Mouse (Mus musculus): ENCODE data around the gene Fgd4.
"Not testable (repeated sequence)": the region's sequence is repeated elsewhere in the genome, so short reads cannot be mapped to it uniquely, and the experiment has no call there.

Fgd4 gene

DNA sequence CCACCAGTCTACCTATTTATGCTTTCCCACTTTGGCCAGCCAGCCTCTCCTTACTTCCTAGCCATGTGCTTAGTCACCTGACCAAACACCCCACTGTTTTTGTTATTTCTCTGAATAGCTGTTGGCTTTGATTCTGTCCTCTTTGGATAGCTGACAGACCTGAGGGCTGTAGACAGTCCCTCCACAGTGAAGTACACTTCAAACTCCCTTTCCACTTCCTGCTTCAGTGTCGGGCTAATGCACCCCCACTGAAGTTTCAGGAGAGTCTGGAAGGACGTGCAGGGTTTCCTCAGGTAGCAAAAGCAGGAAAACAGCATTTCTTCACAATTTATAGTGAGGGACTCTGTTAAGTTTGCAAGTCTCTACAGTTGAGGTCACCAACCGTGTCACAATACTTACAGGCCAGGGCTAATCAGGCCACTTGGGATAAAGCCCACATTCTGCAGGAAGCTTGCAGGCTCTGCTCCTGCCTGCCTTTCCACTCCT lies 57.4 kb downstream of the Fgd4 start:
- DNase-seq (ENCODE audit: low spot score): no peak

DNA sequence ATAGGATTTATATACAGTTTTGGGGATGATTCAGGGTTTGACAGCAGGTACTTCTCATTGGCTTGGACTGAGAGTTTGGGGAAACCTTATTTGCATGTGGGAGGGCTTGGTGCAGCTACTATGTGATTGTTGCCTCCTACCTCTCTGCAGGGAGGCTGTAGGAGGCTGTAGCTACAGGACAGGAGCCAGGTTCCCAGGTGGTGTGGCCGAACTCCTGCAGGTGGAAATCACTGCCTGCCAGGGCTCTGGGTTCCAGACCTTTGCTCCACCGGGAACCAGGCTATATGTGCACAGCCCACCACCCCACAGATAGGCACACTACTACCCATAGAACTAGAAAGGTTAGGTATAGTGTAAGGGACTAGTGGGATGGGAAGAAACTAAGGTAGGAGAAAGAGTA lies 61.0 kb downstream of the Fgd4 start:
- not testable (repeated sequence) for DNase-seq (ENCODE audit: low spot score)

- DNase-seq (ENCODE audit: low spot score): no peak
Measured at GRCm38 (mm10) chr16:16535232-16535631, 65.1 kb downstream of the Fgd4 start.

- no peak for DNase-seq (ENCODE audit: low spot score)
Measured at GRCm38 (mm10) chr16:16528014-16528413, 72.3 kb downstream of the Fgd4 start.

- DNase-seq (ENCODE audit: low spot score): peak; percentile 53
Measured at GRCm38 (mm10) chr16:16527267-16527666, 73.1 kb downstream of the Fgd4 start.

DNA sequence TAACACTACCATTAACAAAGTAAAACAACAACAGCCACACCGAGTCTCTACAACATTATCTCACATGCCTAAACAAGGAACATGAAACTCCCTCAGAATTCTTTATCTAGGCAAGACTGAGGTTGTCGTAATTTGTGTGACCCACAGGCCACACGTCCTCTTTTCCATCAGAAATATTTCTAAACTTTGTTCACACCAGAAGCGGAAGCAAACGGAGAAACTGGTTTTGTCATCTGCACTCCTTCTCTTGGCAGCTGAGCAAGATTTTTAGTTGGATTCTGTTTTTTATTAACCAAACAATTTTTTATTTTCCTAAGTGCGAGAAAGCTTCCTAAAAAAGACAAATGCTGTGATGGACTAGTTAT lies 73.6 kb downstream of the Fgd4 start:
- DNase-seq (ENCODE audit: low spot score): no peak

DNA sequence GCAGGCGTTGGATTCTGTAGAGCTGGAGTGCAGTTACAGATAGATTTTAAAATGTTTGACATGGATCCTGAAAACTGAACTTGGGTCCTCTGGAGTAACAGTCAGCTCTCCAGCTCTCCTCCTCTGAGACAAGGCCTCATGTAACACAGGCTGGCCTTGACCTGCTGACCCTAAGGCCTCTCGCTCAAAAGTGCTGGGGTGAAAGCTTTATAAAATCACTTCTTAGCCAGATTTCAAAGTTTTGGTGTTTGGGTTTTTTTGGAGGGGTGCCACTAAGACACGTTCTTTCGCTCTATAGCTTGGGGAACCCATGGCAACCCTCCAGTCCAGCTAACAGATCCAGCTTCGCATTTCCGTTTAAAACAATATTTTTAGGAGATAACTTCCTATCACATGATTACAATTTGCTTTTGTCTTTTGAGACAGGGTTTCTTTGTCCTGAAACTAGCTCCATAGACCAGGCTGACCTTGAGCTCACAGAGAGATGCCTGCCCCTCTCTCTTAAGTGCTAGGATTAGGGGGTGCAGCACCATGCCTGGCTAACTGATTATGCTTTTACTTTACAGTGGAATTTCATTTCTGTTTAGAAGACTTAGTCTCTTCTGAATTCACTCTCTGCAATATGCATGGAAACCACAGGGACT lies 74.1 kb downstream of the Fgd4 start:
- no peak for DNase-seq (ENCODE audit: low spot score)

DNA sequence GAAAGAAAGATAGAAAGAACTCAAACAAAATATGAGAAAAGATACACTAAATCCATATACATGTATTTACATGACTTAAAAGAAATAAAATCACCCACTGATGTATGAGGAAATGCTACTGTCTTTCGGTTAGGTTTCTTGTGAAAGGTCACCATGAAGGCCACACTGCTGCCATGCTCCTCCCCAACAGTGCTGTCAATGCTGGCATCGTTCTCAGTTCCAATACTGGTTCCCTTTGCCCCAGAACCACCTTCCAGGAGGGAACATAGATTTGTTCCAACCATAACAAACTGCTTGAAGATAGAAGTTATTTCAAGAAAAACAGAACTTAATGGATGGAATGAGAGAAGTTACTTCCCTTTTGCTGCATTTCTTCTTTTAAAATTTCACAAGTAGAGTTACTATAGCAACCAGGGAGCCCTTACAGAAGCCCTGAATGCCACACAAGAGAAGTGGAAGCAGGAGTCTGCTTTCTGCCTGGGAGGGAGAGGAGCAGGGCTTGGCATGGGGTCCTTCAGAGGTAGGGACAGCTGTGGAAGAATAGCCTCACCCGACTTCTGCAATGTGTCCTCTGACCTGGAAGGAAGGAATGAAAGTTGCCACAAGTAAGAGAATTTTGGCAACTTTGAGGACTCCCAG lies 75.0 kb downstream of the Fgd4 start:
- no peak for DNase-seq (ENCODE audit: low spot score)

GRCm38 (mm10) chr16:16523632-16524031 lies 76.7 kb downstream of the Fgd4 start:
- DNase-seq (ENCODE audit: low spot score): no peak

GRCm38 (mm10) chr16:16522869-16523268 lies 77.5 kb downstream of the Fgd4 start:
- DNase-seq (ENCODE audit: low spot score): not testable (repeated sequence)

GRCm38 (mm10) chr16:16501491-16501890 lies 98.9 kb downstream of the Fgd4 start:
- no peak for DNase-seq (ENCODE audit: low spot score)

DNA sequence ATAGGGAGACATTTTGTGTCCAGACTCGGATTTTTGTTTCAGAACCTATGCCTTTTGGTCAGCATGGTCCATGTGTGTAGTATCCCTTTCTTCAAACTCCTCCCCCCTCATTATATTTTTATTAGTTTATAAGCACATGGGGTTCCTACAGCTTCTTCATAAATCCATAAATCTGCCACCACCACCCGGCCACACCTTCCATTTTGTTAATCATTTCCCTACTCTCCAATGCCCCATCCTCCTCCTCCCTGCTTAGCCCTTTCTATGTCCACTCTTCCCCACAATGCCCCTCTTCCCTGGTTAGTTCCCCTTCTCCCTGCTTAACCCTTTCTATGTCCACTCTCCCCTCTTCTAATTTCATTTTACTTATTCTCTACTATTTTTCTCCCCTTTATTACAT lies 99.4 kb downstream of the Fgd4 start:
- no peak for DNase-seq (ENCODE audit: low spot score)

GRCm38 (mm10) chr16:16498798-16499197 lies 101.6 kb downstream of the Fgd4 start:
- DNase-seq (ENCODE audit: low spot score): peak; percentile 7

GRCm38 (mm10) chr16:16485523-16486043 lies 114.8 kb downstream of the Fgd4 start:
- no peak for DNase-seq (ENCODE audit: low spot score)

DNA sequence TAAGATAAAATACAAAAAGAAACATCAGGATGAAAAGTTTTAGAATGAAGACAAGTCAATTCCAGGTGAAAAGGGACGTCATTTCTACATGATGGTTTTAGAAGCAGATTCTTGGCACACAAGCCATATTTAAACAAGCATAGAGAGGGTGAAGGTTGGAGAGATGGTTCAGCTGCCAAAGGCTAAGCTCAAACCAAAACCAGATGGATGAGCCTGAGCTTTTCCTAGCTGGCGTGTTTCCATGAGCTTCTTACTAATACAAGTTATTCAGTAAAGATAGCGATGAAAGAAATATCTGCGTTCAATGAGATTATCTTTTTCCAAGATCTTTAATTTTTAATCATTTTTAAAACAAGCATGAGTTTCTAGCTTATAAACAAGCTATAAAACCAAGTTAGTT lies 115.7 kb downstream of the Fgd4 start:
- DNase-seq (ENCODE audit: low spot score): no peak

GRCm38 (mm10) chr16:16473451-16473850 lies 126.9 kb downstream of the Fgd4 start:
- DNase-seq (ENCODE audit: low spot score): not testable (repeated sequence)

DNA sequence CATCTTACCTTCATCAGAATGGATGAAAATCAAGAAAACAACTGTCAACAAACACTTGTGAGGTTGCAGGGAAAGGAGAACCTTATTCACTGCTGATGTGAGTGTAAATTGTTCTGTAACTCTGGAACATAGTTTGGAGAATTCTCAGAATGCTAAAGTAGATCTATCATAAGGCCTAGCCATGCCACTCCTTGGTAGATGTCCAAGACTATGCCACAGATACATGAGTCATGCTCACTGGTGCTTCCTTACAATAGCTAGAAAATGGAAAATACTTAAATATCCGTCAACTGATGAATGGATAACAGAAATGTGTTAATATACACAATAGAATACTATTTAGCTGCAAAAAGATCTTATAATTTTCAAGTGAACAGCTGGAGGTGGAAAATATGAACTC lies 150.3 kb downstream of the Fgd4 start:
- no peak for DNase-seq (ENCODE audit: low spot score)

DNA sequence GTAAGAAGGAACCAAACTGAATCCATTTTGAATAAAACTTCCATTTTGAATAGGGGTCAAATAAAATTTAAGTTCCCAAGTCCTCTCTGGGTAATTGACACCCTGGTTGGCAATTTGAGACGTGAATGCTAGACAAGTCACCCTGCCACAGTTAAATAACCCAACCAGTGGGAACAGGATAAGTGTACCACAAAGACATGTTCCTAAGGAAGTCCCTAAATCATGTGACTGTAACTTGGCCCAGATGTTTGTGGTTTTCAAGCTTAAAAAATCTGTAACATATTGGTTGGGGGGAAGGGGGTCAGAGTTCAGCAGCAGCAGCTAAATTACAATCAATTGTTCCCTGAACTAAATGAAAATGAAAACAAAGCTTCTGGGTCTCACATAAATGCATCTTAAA lies 161.9 kb downstream of the Fgd4 start:
- no peak for DNase-seq (ENCODE audit: low spot score)

DNA sequence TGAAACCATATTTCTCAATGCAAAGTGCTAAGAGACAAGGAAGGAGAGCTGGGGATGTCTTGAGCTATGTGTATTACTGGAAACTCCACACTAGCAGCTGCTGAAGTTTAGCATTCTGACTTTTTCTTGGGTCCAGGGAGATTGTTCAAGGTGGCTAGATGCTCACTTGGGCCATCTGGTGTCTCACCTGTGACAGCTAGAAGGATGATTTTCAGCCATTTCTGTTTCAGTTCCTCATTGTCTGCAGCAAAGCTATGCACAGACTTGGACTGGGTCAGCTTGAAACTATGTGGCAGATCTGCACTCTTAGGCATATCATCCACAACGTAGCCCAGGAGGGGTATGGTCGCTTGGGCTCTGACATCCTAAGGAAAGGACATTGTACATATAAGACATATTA lies 177.9 kb downstream of the Fgd4 start:
- DNase-seq (ENCODE audit: low spot score): no peak

DNA sequence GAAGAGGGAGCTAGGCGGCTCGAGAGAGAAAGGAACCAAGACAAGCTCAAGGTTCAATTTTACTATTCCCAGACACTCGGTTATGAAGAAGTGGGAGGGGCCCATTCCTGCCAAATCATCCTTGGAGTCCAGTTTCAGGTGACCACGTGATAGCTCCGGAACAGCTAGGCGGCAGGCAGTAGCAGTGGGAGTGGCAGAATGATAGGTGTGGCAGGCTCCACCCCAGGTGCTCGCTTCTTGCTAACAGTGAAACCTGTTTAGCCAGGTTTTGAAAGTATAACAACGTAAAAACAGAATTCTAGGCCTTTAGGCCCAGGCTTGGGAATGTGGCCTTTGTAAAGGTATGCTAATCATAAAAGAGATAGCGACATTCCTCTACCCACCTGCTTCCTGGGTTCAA lies 233.1 kb downstream of the Fgd4 start:
- DNase-seq (ENCODE audit: low spot score): peak; percentile 10
